Mouse (Mus musculus): ENCODE results near the gene Fam151a. TPM values are rescaled to one million over a fixed set of nuclear protein-coding genes. Genes with fewer than 3 reads are reported as not detected.
"Not testable (repeated sequence)": the region's sequence is repeated elsewhere in the genome, so short reads cannot be mapped to it uniquely, and the experiment has no call there.

Fam151a gene
- polyA plus RNA-seq, 1 experiment = not detected

DNA sequence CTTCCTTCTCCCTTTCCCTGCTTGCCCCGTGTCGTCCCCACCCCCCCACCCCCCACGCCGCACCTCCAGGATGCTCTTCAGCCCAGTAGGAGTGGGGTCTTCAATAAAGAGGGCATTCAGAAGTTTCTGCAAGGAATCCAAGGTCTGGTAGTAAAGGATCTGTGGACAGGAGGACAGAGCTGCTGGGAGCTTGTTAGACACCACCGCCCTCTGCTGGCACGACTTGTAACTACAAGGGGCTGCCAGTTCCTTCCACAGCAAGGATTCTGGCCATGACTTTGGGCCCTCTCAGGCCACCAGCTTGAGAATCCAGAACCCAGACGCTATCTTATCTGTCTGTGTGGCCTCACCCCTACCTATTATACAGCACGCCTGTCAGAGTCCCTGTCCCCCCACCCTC is 25.3 kb upstream of the Fam151a start:
- WGBS = 0% methylated on average over 8 of the region's 8 CpGs
- H3K27ac ChIP-seq (ENCODE audit: insufficient read depth, low read depth, low read length) = no peak overlapping the region
- peak; percentile 85 for TF ChIP-seq CTCF (IDR thresholded peaks at IDR 0.05; ENCODE audit: insufficient read depth, low read depth, low read length)
- no peak for TF ChIP-seq POLR2A (IDR thresholded peaks at IDR 0.05; ENCODE audit: insufficient read depth, low read depth, low read length)
- no peak overlapping the region for H3K4me3 ChIP-seq (ENCODE audit: insufficient read depth, low read depth, low read length)
- H3K4me1 ChIP-seq (ENCODE audit: control insufficient read depth, insufficient read depth, low read length) = peaks cover 22% of the 10 kb centered on the region

DNA sequence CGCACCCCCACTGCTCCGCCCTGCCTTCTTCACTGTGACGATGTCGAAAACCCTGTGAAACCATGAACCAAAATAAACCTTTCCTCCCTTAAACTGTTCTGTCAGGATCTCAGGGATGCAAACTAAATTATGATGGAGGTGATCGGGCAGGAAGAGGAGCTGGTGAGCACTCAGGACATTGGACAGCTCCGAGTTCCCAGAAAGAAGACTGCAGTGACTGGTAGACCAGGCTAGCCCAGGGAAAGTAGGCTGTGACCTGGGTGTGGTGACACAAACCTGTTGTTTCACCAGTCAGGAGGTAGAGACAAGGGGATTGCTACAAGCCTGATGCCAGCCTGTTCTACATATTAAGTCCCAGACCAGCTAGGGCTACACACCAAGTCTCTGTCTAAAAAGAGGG is 20.1 kb upstream of the Fam151a start:
- WGBS = 92% methylated on average over 6 of the region's 6 CpGs
- no peak overlapping the region for H3K27ac ChIP-seq (ENCODE audit: insufficient read depth, low read depth, low read length)
- H3K4me3 ChIP-seq (ENCODE audit: insufficient read depth, low read depth, low read length) = no peak overlapping the region
- no peak for TF ChIP-seq CTCF (IDR thresholded peaks at IDR 0.05; ENCODE audit: insufficient read depth, low read depth, low read length)
- no peak for TF ChIP-seq POLR2A (IDR thresholded peaks at IDR 0.05; ENCODE audit: insufficient read depth, low read depth, low read length)
- no peaks in the 10 kb centered on the region for H3K4me1 ChIP-seq (ENCODE audit: control insufficient read depth, insufficient read depth, low read length)

DNA sequence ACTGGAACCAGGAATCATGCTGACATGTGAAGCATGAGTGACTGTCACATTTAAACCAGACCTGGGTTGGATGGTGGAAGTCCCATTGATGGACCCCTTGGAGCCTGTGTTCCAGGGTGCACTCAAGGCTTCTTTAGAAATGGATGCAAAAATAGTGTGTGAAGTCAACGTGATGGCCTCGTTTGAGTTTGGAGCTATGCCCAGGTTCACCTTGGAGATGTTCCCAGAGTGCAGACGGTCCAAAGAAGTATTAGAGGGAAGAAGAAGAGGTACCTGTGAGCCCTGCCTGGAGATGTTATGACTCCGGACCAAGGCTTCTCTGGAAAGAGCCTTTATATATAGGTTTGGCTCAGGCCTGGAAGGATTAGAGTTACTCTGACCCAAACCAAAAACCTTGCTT is 13.1 kb upstream of the Fam151a start:
- no peak for TF ChIP-seq CTCF (IDR thresholded peaks at IDR 0.05; ENCODE audit: insufficient read depth, low read depth, low read length)
- no peak for TF ChIP-seq POLR2A (IDR thresholded peaks at IDR 0.05; ENCODE audit: insufficient read depth, low read depth, low read length)
- Histone ChIP-seq H3K4me3 (ENCODE audit: insufficient read depth, low read depth, low read length) (no peak overlapping the region), H3K27ac (ENCODE audit: insufficient read depth, low read depth, low read length) (no peak overlapping the region), H3K4me1 (ENCODE audit: control insufficient read depth, insufficient read depth, low read length) (no peaks in the 10 kb centered on the region)
- WGBS = 62% methylated on average over 4 of the region's 4 CpGs

DNA sequence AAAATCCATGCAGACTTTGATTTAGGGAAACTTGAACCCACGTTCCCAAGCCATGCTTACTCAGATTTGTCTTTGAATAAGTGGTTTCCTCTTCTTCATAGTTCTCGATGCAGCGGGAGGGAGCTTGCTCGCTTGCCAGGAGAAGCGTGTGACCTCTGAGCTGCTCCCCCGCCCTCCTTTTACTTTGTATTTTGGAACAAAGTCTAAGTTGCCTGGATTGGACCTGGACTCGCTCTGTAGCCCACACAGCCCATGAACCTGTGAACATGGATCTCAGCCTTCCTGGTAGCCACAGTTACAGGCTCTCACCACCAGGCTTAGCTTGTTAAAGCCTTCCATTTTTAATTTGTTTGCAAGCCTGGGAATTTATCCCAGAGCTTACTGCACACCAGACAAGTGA is 2.9 kb upstream of the Fam151a start, which contains the start of gene Mroh7:
Gene Mroh7 (minus strand): TSS at position 112 of the 400 bp plus-strand sequence.
- 71% methylated on average over 7 of the region's 7 CpGs for WGBS
- TF ChIP-seq CTCF (IDR thresholded peaks at IDR 0.05; ENCODE audit: insufficient read depth, low read depth, low read length) (no peak), POLR2A (IDR thresholded peaks at IDR 0.05; ENCODE audit: insufficient read depth, low read depth, low read length) (no peak)
- no peak within 1 kb of the TSS for H3K4me3 ChIP-seq (ENCODE audit: insufficient read depth, low read depth, low read length)
- no peak within 1 kb of the TSS for H3K27ac ChIP-seq (ENCODE audit: insufficient read depth, low read depth, low read length)
- H3K4me1 ChIP-seq (ENCODE audit: control insufficient read depth, insufficient read depth, low read length) = no peaks in the 10 kb centered on the region

DNA sequence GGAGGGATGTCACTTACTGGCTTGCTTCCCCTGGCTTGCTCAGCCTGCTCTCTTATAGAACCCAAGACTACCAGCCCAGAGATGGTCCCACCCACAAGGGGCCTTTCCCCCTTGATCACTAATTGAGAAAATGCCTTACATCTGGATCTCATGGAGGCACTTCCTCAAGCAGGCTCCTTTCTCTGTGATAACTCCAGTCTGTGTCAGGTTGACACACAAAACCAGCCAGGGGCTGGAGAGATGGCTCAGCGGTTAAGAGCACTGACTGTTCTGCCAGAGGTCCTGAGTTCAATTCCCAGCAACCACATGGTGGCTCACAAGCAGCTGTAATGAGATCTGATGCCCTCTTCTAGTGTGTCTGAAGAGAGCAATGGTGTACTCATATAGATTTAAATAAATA is 3.2 kb downstream of the Fam151a start:
- not testable (repeated sequence) for H3K4me1 ChIP-seq (ENCODE audit: control insufficient read depth, insufficient read depth, low read length); H3K27ac ChIP-seq (ENCODE audit: insufficient read depth, low read depth, low read length); H3K4me3 ChIP-seq (ENCODE audit: insufficient read depth, low read depth, low read length)
- WGBS = 89% methylated on average over 1 of the region's 1 CpGs

DNA sequence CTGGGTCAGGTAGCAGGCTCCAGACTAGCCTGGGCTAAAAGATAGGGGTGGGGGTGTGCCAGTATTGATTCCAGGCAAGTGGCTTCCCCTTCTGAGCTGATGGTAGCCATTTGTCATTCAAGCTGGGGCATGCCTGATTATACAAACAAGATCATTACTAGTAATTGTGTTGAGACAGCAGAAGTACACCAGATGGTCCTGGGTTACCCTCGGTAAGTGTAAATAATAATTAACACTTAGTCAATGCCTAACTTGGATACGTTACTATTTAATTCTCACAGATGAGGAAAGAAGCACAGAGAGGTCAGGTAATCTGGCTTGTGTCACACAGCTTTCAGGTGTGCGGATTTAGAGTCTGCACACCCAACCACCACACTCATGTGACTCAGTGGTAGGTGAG is 4.2 kb downstream of the Fam151a start:
- TF ChIP-seq POLR2A (IDR thresholded peaks at IDR 0.05; ENCODE audit: insufficient read depth, low read depth, low read length) = no peak
- no peak for TF ChIP-seq CTCF (IDR thresholded peaks at IDR 0.05; ENCODE audit: insufficient read depth, low read depth, low read length)
- no peak overlapping the region for H3K27ac ChIP-seq (ENCODE audit: insufficient read depth, low read depth, low read length)
- WGBS = 60% methylated on average over 3 of the region's 3 CpGs
- no peak overlapping the region for H3K4me3 ChIP-seq (ENCODE audit: insufficient read depth, low read depth, low read length)
- H3K4me1 ChIP-seq (ENCODE audit: control insufficient read depth, insufficient read depth, low read length) = no peaks in the 10 kb centered on the region

DNA sequence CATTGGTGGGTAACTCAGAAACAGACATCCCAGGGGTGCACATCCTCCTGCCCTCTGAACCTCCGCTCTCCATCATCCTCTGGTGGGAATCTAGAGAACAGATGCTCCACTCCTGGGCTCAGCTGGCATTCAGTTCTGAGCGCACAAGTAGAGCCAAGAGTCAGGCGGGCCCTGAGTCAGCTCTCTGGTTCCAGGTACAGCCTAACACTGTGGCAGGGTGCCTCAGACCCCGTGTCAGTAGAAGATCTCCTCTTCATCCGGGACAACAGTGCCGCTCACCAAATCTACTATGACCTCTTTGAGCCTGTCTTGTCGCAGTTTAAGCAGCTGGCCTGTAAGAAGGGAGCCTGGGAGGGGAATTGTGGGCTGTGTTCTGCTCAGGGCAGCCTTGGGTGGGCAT is 12.2 kb downstream of the Fam151a start:
- 92% methylated on average over 7 of the region's 7 CpGs for WGBS
- no peak overlapping the region for H3K4me3 ChIP-seq (ENCODE audit: insufficient read depth, low read depth, low read length)
- H3K27ac ChIP-seq (ENCODE audit: insufficient read depth, low read depth, low read length) = no peak overlapping the region
- TF ChIP-seq CTCF (IDR thresholded peaks at IDR 0.05; ENCODE audit: insufficient read depth, low read depth, low read length) (no peak), POLR2A (IDR thresholded peaks at IDR 0.05; ENCODE audit: insufficient read depth, low read depth, low read length) (no peak)
- H3K4me1 ChIP-seq (ENCODE audit: control insufficient read depth, insufficient read depth, low read length) = peaks cover 18% of the 10 kb centered on the region

DNA sequence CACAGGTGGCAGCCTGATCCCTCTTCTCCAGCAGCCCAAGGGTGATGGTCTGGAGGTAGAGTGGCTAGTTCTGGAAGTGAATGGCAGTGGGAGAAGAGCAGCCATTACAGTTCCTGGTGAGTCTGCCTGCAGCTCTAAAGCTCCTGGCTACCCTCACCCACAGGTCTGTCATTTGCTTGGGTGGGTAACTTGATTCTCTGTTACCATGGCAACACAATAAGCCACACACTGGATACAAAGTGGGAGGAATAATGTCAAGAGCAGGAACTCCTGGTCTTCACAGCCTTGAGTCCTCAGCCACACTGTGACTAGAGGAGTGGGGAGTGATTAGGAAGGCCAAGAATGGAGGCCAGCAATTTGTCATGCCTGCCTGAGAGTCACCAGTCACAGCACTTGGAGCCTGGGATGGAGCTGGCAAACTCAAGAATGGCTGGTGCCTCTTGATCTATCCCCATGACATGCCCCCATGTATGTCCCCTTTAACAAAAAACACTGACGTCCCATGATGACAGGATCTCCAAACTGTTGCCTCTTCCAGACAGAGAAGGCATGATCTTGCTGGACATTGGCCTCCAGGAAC is 13.4 kb downstream of the Fam151a start:
- Histone ChIP-seq H3K27ac (ENCODE audit: insufficient read depth, low read depth, low read length) (no peak overlapping the region), H3K4me3 (ENCODE audit: insufficient read depth, low read depth, low read length) (no peak overlapping the region), H3K4me1 (ENCODE audit: control insufficient read depth, insufficient read depth, low read length) (peaks cover 18% of the 10 kb centered on the region)
- WGBS = 79% methylated on average over 1 of the region's 1 CpGs
- no peak for TF ChIP-seq CTCF (IDR thresholded peaks at IDR 0.05; ENCODE audit: insufficient read depth, low read depth, low read length)
- no peak for TF ChIP-seq POLR2A (IDR thresholded peaks at IDR 0.05; ENCODE audit: insufficient read depth, low read depth, low read length)

DNA sequence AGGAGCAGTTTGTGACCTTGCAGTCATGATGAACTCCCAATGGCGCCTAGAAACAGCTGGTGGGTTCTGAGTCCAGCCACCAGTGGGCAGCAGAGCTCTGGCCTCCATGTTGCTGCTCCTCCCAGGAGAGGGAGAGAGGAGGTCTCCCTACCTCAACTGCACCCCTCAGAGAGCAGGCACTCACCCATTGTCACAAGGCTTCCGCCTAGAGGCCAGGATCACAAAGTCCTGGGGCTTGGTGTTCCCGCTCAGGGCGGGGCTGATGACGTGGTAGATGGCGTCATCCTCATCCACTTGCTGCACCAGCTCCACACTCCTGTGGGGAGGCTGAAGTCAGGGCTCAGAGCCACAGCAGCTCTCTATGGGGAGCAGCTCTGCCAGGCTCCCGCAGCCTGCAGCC is 16.0 kb downstream of the Fam151a start:
- TF ChIP-seq CTCF (IDR thresholded peaks at IDR 0.05; ENCODE audit: insufficient read depth, low read depth, low read length) = peak; percentile 93
- TF ChIP-seq POLR2A (IDR thresholded peaks at IDR 0.05; ENCODE audit: insufficient read depth, low read depth, low read length) = no peak
- Histone ChIP-seq H3K4me1 (ENCODE audit: control insufficient read depth, insufficient read depth, low read length) (peaks cover 18% of the 10 kb centered on the region), H3K27ac (ENCODE audit: insufficient read depth, low read depth, low read length) (no peak overlapping the region), H3K4me3 (ENCODE audit: insufficient read depth, low read depth, low read length) (no peak overlapping the region)
- 4% methylated on average over 7 of the region's 7 CpGs for WGBS

DNA sequence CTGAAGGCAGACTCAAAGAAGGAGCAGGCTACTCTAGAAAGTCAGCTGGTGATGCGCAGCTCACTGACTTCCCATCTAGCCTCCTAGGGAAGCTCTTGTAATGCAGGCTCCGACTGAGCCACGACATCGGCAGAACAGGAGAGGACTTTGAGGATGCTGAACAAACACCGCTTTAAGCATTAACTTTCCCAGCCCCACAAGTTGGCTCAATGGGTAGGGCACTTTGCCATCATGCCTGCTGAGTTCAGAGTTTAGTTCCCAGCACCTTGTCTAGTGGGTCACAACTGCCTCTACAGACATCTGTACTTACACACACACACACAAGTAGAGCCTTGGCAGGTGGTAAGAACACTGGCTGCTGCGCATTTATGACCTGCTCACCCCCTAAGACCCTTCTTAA is 18.0 kb downstream of the Fam151a start:
- Histone ChIP-seq H3K27ac (ENCODE audit: insufficient read depth, low read depth, low read length) (no peak overlapping the region), H3K4me3 (ENCODE audit: insufficient read depth, low read depth, low read length) (no peak overlapping the region), H3K4me1 (ENCODE audit: control insufficient read depth, insufficient read depth, low read length) (peaks cover 17% of the 10 kb centered on the region)
- TF ChIP-seq CTCF (IDR thresholded peaks at IDR 0.05; ENCODE audit: insufficient read depth, low read depth, low read length) (no peak), POLR2A (IDR thresholded peaks at IDR 0.05; ENCODE audit: insufficient read depth, low read depth, low read length) (no peak)
- WGBS = 82% methylated on average over 6 of the region's 6 CpGs

Measured in olfactory bulb, adult 2 months (tissue).